Mouse (Mus musculus): ENCODE measurements around the gene P3h4.

- no peak for TF ChIP-seq USF1 (IDR thresholded peaks at IDR 0.05; ENCODE audit: low read depth)
- TF ChIP-seq POLR2A (IDR thresholded peaks at IDR 0.05; ENCODE audit: insufficient read length, low read depth) = no peak
- no peak for TF ChIP-seq POLR2AphosphoS2 (IDR thresholded peaks at IDR 0.05; ENCODE audit: insufficient read length, low read depth)
- TF ChIP-seq E2F4 (IDR thresholded peaks at IDR 0.05; ENCODE audit: insufficient read depth) = no peak
- TF ChIP-seq REST (IDR thresholded peaks at IDR 0.05; ENCODE audit: insufficient read depth, insufficient read length) = no peak
These were observed 17.6 kb downstream of the P3h4 start for GRCm38 (mm10) chr11:100396886-100397599.
